Mouse (Mus musculus) heart, adult 8-10 months (tissue): Measurements from ENCODE around the gene Prss36. TPM values are rescaled to one million over a fixed set of nuclear protein-coding genes. Genes with fewer than 3 reads are reported as not detected.
"Not testable (repeated sequence)": the region's sequence is repeated elsewhere in the genome, so short reads cannot be mapped to it uniquely, and the experiment has no call there.

Experiments
- DNase-seq: peaks from one replicate; pipeline ENCODE4 v3.0.0; 2022; ENCODE audit warnings: low spot score
- total RNA-seq, 4 experiments: library from RNA; stranded (reverse); gene quantifications; 2 replicates each; pipeline ENCODE4 v1.2.4; 2022

Prss36 gene
- total RNA-seq = 10 to 100 TPM in 1 of 4 experiments, 1 to 10 TPM in 3; 8.7 to 10.4 (median 8.9) TPM

DNA sequence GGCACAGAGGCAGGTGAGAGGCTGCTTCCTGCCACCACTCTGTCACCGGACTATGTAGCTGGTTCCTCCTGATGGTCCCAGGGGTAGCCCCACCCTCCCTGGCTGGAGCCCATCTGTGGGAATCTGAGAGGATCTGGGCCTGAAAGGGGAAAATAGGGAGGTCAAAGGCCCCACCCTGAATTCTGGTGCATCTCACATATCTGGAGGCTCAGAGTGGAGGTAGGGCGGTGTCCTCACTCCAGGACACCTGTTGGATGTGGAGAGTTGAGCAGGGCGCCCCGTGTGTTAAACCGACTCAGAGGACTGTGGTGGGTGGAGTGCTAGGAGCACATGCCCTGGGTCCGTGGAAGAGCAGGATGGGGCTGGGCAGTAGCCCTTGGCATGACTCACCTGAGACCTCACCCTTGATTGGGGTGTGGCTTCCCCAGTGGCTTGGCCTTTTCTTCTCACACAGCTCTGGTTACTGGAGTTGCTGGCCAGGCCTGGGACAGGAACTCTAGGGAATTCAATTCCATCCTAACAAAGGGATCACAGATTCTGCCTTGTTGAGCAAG lies at the start of gene Prss36:
Gene Prss36 (minus strand): TSS at position 256 of the 554 bp plus-strand sequence.
- no peak for DNase-seq

DNA sequence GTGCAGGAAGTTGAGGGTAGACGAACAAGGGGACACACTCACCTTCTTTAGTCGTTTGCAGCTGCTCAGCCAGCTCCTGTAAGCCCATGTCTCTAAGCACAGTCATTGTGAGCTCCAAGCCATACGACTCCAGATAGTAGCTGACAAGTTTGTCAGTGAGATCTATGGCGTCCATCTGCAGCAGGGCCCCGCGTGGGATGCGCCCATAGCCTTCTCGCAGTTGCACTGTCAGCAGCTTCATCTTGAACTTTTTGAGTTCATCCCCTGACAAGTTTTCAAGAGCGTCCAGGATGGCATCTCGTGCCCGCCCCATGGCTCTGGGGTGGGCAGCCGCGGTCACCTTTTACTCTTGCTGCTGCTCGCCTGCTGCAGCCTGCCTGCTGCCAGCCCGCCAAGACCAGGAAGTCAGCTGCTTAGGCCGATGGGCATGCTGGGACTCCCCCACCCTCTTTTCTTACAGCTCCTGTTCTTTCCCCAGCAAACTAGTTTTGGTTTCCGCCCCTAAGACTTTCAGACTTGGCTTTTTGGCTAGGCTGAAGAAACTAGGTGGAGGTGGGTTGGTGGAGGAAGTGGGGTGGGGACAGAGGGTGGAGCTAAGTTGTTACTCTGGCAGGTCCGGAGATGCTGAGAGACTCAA lies 46.9 kb upstream of the Prss36 start, which contains the start of gene Pycard:
Gene Pycard (minus strand): TSS at position 527 of the 637 bp plus-strand sequence.
- DNase-seq = peak; percentile 41

GRCm38 (mm10) chr7:127992488-127993340 lies 46.2 kb upstream of the Prss36 start:
- DNase-seq = no peak

DNA sequence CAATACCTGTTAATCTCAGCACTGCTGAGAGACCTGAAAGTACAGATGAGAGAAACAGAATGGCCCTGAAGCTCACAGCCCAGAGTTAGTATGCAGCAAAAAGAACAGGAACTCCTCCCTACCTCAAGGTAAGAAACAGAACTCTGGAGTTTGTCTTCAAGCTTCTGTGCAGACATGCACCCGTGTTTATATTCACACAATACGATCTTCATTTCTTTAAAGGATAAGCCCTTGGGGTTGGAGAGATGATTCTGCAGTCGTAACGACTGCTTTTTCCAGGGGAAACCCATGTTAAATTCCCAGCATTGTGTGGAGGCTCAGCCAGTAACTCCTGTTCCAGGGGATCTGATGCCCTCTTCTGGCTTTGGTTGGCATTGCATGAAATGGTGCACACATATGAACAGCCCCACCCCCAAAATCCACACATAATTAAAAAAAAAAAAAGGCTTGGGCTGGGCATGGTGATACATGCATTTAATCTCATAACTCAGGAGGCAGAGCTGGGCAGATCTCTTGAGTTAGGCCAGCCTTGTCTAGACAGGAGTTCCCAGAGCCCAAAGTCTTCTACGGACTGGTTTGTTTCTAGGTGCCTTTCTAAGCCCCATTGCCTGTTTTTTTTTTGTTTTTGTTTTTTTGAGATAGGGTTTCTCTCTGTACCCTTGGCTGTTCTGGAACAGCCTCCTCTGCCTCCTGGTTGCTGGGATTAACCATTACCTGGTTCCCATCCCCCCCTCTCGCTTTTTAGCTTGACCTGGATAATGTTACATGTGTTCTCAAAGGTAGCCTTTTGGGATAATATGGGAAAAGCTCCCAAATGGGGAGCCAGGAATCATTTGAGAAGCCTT lies 45.3 kb upstream of the Prss36 start:
- DNase-seq = peak; percentile 69

- no peak for DNase-seq
Measured at GRCm38 (mm10) chr7:127988904-127989303, 42.4 kb upstream of the Prss36 start.

DNA sequence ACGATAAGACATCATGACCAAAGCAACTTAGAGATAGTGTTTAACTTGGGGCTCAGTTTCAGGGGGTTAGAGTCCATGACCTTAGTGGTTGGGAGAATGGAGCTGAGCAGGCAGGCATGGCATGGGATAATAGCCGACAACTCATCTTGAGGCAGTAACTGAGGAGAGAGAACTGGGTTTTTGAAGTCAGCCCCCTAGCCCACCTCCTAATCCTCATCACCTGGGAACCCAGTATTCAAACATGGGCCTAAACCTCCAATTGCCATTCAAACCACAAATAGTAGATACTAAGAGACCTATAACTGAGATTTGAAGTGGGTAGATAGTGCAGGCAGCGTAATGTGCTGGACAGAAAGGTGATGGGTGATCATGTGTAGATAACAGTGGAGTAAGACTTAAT lies 34.1 kb upstream of the Prss36 start:
- DNase-seq = no peak

DNA sequence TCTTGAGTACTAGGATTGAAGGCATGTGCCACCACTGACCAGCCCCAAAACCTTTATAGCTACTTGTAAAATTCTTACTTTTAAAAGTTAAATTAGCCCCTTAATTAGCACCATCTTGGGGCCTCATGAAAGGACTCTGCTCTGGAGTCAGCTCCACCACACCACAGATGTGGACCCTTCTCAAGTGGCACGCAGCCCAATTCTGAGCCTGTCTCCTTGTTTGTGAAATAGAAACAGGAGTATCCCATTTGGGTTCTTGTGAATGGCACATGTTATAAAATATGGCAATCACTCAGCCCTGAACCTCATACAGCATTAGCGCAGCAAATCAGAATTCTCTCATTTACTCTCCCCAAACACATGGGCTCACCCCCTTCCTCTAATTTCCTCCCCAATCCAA lies 32.3 kb upstream of the Prss36 start:
- no peak for DNase-seq

DNA sequence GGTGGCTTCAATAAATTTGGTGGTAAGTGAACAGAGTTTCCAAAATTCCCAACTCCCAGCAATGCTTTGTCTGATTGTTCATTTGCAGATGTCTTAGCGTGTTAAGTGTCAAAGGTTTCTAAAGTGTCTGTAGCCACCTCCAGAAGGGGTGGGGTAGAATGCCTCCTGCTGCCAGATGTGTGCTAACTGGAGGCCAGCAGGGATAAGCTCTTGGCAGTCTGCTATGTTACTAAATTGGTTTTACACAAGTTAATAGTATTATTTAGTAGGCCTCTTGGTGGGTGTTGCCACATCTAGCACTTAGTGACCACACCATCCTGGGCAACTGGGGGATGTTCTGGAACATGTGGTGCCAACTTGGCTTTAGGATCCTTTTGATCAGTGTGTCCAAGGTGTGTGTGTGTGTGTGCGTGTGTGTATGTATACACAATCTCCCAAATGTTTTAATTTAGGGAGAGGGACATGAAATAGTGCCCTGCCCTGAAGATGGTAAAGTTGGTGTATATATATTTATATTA lies 27.9 kb upstream of the Prss36 start:
- peak; percentile 36 for DNase-seq

GRCm38 (mm10) chr7:127967922-127968828 lies 21.6 kb upstream of the Prss36 start:
- DNase-seq = peak; percentile 77

GRCm38 (mm10) chr7:127967004-127967921 lies 20.7 kb upstream of the Prss36 start, which contains the start of gene Fus:
Gene Fus, plus strand, starts transcription at chr7:127967457.
- DNase-seq = peak; percentile 95

DNA sequence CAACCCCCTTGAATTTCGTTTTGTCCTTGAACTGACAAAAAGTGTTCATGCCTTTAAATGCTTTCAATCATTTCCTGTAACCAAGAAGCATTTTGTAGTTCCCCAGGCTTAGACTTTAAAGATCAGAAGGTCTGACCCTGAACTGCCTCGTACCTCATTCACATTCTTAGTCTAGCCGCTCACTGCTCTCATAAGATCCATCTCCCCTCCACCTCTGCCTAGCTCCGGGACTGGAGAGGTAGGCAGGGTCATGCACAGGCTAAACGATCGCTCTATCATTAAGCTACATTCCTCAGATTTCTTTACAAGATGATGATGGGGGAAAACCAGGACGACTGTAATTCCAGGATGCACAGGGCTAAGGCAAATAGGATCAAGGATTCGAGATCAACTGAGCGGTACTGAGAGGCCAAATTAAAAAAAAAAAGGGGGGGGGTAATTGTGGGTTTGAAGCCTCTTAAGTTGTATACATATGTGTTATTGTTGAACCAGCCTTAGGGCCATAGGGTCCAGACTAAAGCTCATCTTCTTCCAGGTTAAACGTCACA lies 19.9 kb upstream of the Prss36 start:
- DNase-seq = peak; percentile 12

GRCm38 (mm10) chr7:127959364-127959763 lies 12.8 kb upstream of the Prss36 start:
- no peak for DNase-seq

DNA sequence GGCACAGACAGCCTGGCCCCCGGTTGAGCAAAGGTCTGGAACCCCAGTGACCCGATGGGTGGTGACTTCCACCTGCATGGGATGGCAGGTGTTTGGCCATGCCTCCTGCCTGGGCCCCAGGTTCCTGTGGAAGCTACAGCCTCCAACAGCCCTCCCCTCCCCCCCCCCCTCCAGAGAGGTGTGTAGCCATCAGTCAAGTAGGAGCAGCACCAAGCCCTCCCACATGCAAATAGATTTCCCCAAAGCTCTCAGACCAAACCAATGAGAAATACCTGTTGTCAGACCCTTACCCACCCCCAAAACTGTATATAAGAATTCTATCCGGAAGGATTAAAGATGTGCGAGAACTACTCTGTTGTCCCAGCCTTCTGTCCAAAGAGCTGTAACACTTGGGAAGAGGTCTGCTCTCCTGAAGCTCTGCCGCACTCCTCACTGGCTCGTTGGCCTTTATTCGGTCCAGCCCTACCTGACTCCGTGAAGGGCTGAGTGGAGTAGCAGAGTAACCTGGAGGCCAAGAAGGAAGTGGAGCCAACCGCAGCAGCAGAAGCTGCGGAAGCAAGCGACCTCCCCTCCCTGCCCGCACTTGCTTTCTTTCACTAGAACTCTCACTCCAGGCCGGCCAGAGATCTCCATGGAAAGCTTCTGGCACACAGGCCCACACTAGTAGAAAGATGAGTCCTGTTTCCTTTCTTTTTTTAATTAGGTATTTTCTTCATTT lies 6.5 kb upstream of the Prss36 start:
- no peak for DNase-seq

- DNase-seq = no peak
Measured at GRCm38 (mm10) chr7:127944614-127945013, 1.9 kb downstream of the Prss36 start.

GRCm38 (mm10) chr7:127942097-127942496 lies 4.4 kb downstream of the Prss36 start:
- DNase-seq = not testable (repeated sequence)

DNA sequence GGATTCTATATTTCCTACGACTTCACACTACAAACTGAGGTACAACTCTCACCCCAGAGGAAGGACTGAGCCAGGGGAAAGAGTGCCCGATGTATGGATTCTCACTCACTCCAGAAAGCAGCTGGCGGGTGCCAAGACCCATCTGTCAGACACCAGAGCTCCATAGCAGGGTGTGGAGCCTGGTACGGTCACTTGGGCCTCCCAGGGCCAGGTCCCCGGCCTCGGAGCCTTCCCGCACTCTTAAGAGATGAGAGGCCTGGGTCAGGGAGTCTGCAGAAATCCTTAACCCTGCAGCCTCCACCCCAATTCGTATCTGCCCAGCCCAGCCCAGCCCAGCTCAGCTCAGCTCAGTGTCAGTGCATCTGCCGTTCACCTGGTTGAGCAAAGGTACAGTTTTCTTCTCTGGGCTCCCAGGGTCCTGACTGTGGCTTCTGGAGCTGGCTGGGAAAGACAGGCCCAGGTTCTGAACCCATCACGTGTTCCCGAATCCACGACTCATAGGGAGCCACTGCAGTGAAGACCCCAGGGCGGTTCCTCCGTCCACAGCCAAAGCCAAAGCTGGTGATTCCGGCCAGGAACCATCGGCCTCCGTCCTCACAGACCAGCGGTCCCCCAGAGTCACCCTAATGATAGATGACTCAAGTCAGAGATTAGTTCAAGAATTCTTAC lies 10.2 kb downstream of the Prss36 start:
- DNase-seq = no peak

DNA sequence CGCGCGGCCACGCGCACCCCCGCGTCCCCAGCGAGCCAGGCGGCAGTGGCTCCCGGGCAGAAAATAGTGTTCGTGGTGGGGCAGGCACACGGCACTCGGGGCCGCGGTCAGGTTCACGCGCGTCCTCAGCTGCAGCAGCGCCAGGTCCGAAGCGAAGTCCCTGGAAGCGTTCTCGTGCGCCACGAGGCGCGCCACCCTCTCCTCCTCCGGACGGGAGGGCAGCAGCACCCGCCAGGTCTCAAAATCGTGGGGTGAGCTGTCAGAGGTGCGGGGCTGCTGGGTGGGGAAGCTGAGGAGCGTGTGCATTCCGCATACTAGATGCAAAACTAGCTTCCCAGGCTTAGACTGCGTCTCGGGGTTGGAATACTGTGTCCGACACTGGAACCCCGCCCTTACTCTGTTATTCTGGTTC lies 10.8 kb downstream of the Prss36 start:
- DNase-seq = peak; percentile 21
